Mouse (Mus musculus) testis, adult 2 months (tissue): ENCODE measurements around the gene Tmem169. TPM values are rescaled to one million over a fixed set of nuclear protein-coding genes. Genes with fewer than 3 reads are reported as not detected.

Experiments used
- H3K27ac ChIP-seq: fragments of 200-500 bp; 2 replicates; pipeline ENCODE4 v1.5.1; 2012; ENCODE audit warnings: low read depth, low read length; ENCODE audit not compliant: control insufficient read depth, insufficient read depth
- H3K27me3 ChIP-seq: fragments of 200-500 bp; 2 replicates; pipeline ENCODE4 v1.6.1; 2012; ENCODE audit warnings: mild to moderate bottlenecking, low read length, moderate library complexity; ENCODE audit not compliant: control insufficient read depth, insufficient read depth
- H3K36me3 ChIP-seq: fragments of 200-500 bp; 2 replicates; pipeline ENCODE4 v1.6.1; 2012; ENCODE audit warnings: mild to moderate bottlenecking, low read length; ENCODE audit not compliant: control insufficient read depth, insufficient read depth
- H3K4me1 ChIP-seq: fragments of 200-500 bp; 2 replicates; pipeline ENCODE4 v1.6.1; 2012; ENCODE audit warnings: low read length; ENCODE audit not compliant: control insufficient read depth, insufficient read depth
- H3K4me3 ChIP-seq: fragments of 200-500 bp; 2 replicates; pipeline ENCODE4 v1.5.1; 2012; ENCODE audit warnings: low read depth, mild to moderate bottlenecking, low read length, moderate library complexity, mixed read lengths; ENCODE audit not compliant: control insufficient read depth
- CTCF ChIP-seq: fragments of 200-500 bp; IDR thresholded peaks from 2 replicates; pipeline ENCODE4 v1.5.1; 2012; ENCODE audit warnings: low read depth, mild to moderate bottlenecking, inconsistent platforms, low read length, moderate library complexity; ENCODE audit not compliant: control insufficient read depth, insufficient read depth, insufficient replicate concordance
- POLR2A ChIP-seq: fragments of 200-500 bp; IDR thresholded peaks from 2 replicates; pipeline ENCODE4 v1.6.1; 2012; ENCODE audit warnings: low read depth, mild to moderate bottlenecking, inconsistent platforms, low read length, moderate library complexity; ENCODE audit not compliant: control insufficient read depth
- polyA plus RNA-seq: library from polyadenylated mRNA; depleted of rRNA; stranded (reverse); fragments of >200 nt; gene quantifications from 2 replicates; pipeline ENCODE4 v1.2.3, GENCODE M21; 2012

Tmem169 gene
- polyA plus RNA-seq, 1 experiment, result 0.17 TPM

GRCm38 (mm10) chr1:72306679-72307181, 22.6 kb downstream of the Tmem169 start:
- TF ChIP-seq POLR2A, result no peak
- peak; percentile 10; the same call in 1 of the 2 replicates for TF ChIP-seq CTCF
- Histone ChIP-seq H3K4me3 (peak overlapping the region; percentile 85), H3K36me3 (no peaks in the 10 kb centered on the region), H3K4me1 (no peaks in the 10 kb centered on the region), H3K27ac (no peak overlapping the region), H3K27me3 (no peaks in the 10 kb centered on the region)

- H3K27ac ChIP-seq, result peak within 1 kb of the TSS; percentile 69
- peak within 1 kb of the TSS; percentile 85 for H3K4me3 ChIP-seq
- peak; percentile 50 for TF ChIP-seq POLR2A
- no peak for TF ChIP-seq CTCF
- no peaks in the 10 kb centered on the region for H3K36me3 ChIP-seq
- H3K4me1 ChIP-seq, result no peaks in the 10 kb centered on the region
- H3K27me3 ChIP-seq, result no peaks in the 10 kb centered on the region
These were observed 23.2 kb downstream of the Tmem169 start, which contains the start of gene Xrcc5 for GRCm38 (mm10) chr1:72307317-72307798. Gene Xrcc5, plus strand, starts transcription at chr1:72307421.

GRCm38 (mm10) chr1:72308919-72309318, 24.8 kb downstream of the Tmem169 start:
- Histone ChIP-seq H3K27me3 (no peaks in the 10 kb centered on the region), H3K4me3 (no peak overlapping the region), H3K4me1 (no peaks in the 10 kb centered on the region), H3K36me3 (no peaks in the 10 kb centered on the region), H3K27ac (no peak overlapping the region)
- no peak for TF ChIP-seq POLR2A
- no peak for TF ChIP-seq CTCF

GRCm38 (mm10) chr1:72309744-72310424, 25.7 kb downstream of the Tmem169 start:
- Histone ChIP-seq H3K36me3 (no peaks in the 10 kb centered on the region), H3K27me3 (no peaks in the 10 kb centered on the region), H3K27ac (no peak overlapping the region), H3K4me3 (no peak overlapping the region), H3K4me1 (no peaks in the 10 kb centered on the region)
- no peak for TF ChIP-seq CTCF
- no peak for TF ChIP-seq POLR2A

- Histone ChIP-seq H3K27ac (no peak overlapping the region; the same call in 1 of the 2 replicates), H3K4me3 (no peak overlapping the region), H3K27me3 (no peaks in the 10 kb centered on the region), H3K36me3 (no peaks in the 10 kb centered on the region), H3K4me1 (no peaks in the 10 kb centered on the region)
- no peak for TF ChIP-seq CTCF
- no peak for TF ChIP-seq POLR2A
These were observed 28.7 kb downstream of the Tmem169 start for GRCm38 (mm10) chr1:72312701-72313398.

- H3K27me3 ChIP-seq, result no peaks in the 10 kb centered on the region
- no peak for TF ChIP-seq POLR2A
- no peak for TF ChIP-seq CTCF
- H3K27ac ChIP-seq, result no peak overlapping the region
- no peaks in the 10 kb centered on the region for H3K36me3 ChIP-seq
- H3K4me1 ChIP-seq, result no peaks in the 10 kb centered on the region
- H3K4me3 ChIP-seq, result no peak overlapping the region
These were observed 29.4 kb downstream of the Tmem169 start for GRCm38 (mm10) chr1:72313399-72314039.

GRCm38 (mm10) chr1:72315447-72315846, 31.3 kb downstream of the Tmem169 start:
- Histone ChIP-seq H3K4me3 (no peak overlapping the region), H3K27ac (no peak overlapping the region), H3K4me1 (no peaks in the 10 kb centered on the region), H3K27me3 (no peaks in the 10 kb centered on the region), H3K36me3 (no peaks in the 10 kb centered on the region)
- TF ChIP-seq POLR2A (no peak), CTCF (no peak)
